Mouse (Mus musculus) brain, embryonic 14.5 days (tissue): Measurements from ENCODE around the gene Prmt3. TPM values are rescaled to one million over a fixed set of nuclear protein-coding genes. Genes with fewer than 3 reads are reported as not detected.

ENCODE experiments used
- DNase-seq: peaks from one replicate; pipeline ENCODE4 v3.0.0-alpha.2; 2011; ENCODE audit warnings: low read depth
- CTCF ChIP-seq: fragments of 200-500 bp; IDR thresholded peaks from 2 replicates; pipeline ENCODE4 v1.5.1; 2012; ENCODE audit warnings: inconsistent platforms, mild to moderate bottlenecking, moderate library complexity, borderline replicate concordance; ENCODE audit not compliant: insufficient read depth, insufficient read length; ENCODE audit errors: extremely low read depth
- POLR2A ChIP-seq: fragments of 200-500 bp; IDR thresholded peaks from 2 replicates; pipeline ENCODE4 v1.6.1; 2012; ENCODE audit warnings: mild to moderate bottlenecking, inconsistent platforms, borderline replicate concordance; ENCODE audit not compliant: poor library complexity, insufficient read depth, insufficient read length, severe bottlenecking; ENCODE audit errors: extremely low read depth
- polyA plus RNA-seq: library from polyadenylated mRNA; depleted of rRNA; stranded (reverse); fragments of >200 nt; gene quantifications from 2 replicates; pipeline ENCODE4 v1.2.3, GENCODE M21; 2012

Gene Prmt3
- polyA plus RNA-seq, 1 experiment = 41.1 TPM

DNA sequence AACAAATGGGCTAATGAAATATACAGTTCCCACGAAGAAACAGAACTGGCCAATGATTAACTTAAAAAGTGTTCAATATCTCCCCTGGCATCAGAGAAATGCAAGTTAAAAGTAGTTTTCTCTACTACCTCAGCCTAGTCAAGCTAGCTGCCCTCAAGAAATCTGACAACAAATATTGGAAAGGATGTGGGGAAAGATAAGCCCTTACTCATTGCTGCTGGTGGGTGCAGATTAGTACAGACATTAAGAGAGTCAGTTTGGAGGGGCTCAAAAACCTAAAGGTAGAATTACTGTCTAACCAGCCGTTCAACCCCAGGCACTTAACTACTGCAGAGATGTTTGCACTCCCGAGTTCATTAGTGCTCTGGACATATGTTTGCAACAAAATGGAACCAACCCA lies 27.5 kb downstream of the Prmt3 start:
- no peak for DNase-seq
- no peak for TF ChIP-seq CTCF
- no peak for TF ChIP-seq POLR2A

GRCm38 (mm10) chr7:49807093-49807682 lies 29.0 kb downstream of the Prmt3 start:
- no peak for DNase-seq
- TF ChIP-seq POLR2A (no peak), CTCF (no peak)

- DNase-seq = peak; percentile 15
- TF ChIP-seq CTCF = no peak
- no peak for TF ChIP-seq POLR2A
These were observed 29.9 kb downstream of the Prmt3 start for GRCm38 (mm10) chr7:49807846-49808622.

DNA sequence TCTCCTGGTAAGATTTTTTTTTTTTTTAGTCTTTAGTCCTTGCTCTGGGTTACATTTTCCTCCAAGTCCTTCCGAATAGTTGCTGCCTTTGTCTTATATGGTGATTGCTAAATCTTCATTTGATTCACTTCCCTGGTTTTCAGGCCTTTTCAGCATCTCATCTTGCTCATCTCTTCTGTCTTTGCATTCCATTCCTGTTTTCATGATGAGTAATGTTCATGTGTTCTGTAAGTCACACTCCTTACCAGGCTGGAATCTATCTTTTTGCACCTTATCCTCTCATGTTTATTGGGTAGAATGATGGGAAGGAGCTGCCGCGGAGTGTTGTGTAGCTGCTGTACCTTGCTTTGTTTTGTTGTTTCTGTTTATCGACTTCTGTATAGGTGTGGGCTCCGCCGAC lies 31.0 kb downstream of the Prmt3 start:
- TF ChIP-seq CTCF (no peak), POLR2A (no peak)
- no peak for DNase-seq

GRCm38 (mm10) chr7:49809562-49809961 lies 31.4 kb downstream of the Prmt3 start:
- no peak for DNase-seq
- no peak for TF ChIP-seq POLR2A

DNA sequence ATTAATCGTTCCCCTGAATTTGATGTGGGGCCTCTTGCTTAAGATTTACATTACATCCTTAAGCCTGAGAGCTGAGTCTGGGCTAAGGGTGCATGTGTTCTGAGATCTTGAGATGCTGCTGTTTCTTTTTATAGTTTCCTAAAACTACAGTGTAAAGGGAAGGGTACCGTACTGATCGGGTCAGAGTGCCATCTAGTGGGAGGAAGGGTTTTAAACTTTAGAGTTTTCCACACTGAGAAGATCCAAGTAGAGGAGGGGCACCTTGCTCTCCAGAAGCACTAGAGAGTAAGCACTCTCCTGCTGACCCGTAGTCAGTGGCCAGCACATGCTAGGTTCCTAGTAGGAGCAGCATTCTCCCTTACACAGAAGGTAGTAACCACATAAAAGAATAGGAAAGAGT lies 33.2 kb downstream of the Prmt3 start:
- TF ChIP-seq CTCF (peak; percentile 28; the same call in 1 of the 2 replicates), POLR2A (no peak)
- peak; percentile 29 for DNase-seq

DNA sequence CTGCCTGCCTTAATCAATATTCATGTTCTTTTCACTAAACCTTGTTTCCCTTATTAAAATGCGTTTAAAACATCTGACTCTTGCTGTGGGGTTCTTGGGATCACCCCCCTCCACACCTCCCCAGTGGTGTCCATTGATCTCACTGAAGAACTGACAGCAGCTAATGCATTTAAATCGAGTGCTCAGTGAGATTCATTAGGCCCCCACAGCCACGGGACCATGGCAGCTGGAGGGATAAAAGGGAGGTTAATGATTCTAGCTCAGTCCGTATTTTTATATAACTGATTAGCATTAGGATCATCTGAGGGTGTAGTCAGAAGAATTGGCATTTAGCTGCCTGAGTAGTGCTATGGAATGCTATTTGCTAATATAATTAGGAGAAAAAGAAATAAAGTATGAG lies 41.2 kb downstream of the Prmt3 start:
- TF ChIP-seq CTCF = no peak
- TF ChIP-seq POLR2A = no peak
- peak; percentile 70 for DNase-seq

DNA sequence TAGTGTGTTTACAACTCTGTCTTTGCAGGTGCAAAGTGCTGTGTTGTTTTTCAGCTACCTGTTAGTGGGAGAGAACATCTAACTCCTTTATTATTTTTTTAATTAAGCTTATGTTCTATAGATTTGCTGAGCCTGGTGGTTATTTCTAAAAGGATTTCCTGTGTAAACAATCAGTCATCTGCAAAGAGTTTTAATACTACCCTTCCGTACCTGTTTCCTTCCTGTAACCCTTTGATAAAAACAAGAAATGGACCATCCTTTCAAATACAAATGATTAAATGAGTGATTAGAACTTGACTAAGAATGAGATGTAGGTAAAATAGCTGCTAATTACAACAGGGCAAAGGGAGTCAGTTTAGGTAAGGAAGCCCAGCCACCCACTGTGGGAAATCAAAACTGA lies 43.2 kb downstream of the Prmt3 start:
- no peak for DNase-seq
- TF ChIP-seq CTCF (no peak), POLR2A (no peak)

GRCm38 (mm10) chr7:49822028-49822427 lies 43.9 kb downstream of the Prmt3 start:
- TF ChIP-seq POLR2A = no peak
- TF ChIP-seq CTCF = no peak
- no peak for DNase-seq

GRCm38 (mm10) chr7:49823595-49823994 lies 45.4 kb downstream of the Prmt3 start:
- no peak for DNase-seq
- no peak for TF ChIP-seq POLR2A

GRCm38 (mm10) chr7:49824043-49824442 lies 45.9 kb downstream of the Prmt3 start:
- TF ChIP-seq CTCF (no peak), POLR2A (no peak)

GRCm38 (mm10) chr7:49824581-49824980 lies 46.4 kb downstream of the Prmt3 start:
- no peak for TF ChIP-seq POLR2A
- TF ChIP-seq CTCF = no peak
- DNase-seq = no peak

More at GRCm38 (mm10) chr7:49824043-49824442, 45.9 kb downstream of the Prmt3 start:
- no peak for DNase-seq
